Mouse (Mus musculus) cerebellum, postnatal 25 days (tissue): Measurements from ENCODE around the gene Rhof.

Experiments
- DNase-seq, 2 experiments: peaks; one replicate each; pipeline ENCODE4 v3.0.0; 2021; ENCODE audit warnings: mixed read lengths in 2 of 2

Rhof gene

GRCm38 (mm10) chr5:123147569-123147968 lies 15.1 kb upstream of the Rhof start:
- no peak for DNase-seq

DNA sequence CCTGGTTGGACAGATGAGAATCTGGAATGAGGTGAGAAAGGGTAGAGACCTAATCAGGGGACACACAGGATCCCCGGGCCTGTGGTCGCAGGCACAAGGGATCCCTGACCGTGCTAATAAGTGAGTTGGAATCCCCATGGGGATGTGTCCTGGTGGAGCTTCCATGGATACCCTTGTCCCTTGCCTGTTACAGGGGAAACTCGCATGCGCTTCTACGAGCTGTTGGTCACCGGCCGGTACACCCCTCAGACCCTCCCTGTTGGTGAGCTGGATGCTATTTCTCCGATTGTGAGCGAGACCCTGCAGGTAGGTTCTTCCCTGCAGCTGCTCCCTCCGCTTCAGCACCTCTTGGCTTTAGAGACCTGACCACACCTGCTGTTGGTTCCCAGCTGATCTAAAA lies 13.9 kb upstream of the Rhof start:
- no peak for DNase-seq

DNA sequence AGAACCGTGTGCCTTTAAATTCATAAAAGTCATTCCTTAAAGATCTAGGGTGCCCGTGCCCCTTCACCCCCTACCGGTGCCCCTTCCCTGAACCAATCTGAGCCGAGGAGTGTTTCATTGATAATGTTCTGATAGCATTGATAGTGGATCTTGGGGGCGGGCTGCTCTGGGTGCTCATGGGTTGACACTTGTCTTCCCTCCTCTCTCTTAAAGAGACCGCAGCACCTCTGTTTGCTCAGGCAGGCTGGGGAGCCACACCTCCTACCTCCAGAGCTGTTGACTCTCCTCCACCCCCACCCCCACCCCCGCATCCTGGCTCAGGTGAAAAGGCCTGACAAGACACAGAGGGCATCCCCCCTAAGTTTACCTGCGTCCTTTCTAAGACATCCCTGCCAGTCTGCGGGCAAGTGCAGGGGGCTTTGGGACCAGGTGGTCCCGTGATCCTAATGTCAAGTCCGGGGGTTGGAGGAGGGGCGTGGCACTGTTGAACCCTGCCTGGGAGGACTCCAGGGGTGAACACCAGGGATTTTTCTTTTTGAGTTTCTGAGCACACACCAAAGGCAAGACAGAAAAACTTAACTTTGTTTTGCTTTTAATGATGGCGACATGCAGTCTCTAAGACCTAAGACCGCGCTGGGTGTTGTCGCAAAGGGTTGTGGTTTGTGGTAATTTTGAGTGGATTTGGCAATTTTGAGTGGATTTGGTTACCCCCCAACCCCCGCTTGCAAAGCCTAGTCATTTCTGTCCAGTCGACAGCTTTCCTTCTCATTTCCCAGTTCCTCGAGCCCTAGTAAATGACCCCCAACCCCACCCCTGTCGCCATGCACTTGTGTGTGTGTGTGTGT lies 12.5 kb upstream of the Rhof start:
- no peak for DNase-seq

- DNase-seq = peak in 1 of 2 experiments; percentile 38
These were observed 11.7 kb upstream of the Rhof start for GRCm38 (mm10) chr5:123143971-123144745.

- peak; percentile 39 to 57 for DNase-seq
These were observed 10.9 kb upstream of the Rhof start for GRCm38 (mm10) chr5:123143251-123143970.

DNA sequence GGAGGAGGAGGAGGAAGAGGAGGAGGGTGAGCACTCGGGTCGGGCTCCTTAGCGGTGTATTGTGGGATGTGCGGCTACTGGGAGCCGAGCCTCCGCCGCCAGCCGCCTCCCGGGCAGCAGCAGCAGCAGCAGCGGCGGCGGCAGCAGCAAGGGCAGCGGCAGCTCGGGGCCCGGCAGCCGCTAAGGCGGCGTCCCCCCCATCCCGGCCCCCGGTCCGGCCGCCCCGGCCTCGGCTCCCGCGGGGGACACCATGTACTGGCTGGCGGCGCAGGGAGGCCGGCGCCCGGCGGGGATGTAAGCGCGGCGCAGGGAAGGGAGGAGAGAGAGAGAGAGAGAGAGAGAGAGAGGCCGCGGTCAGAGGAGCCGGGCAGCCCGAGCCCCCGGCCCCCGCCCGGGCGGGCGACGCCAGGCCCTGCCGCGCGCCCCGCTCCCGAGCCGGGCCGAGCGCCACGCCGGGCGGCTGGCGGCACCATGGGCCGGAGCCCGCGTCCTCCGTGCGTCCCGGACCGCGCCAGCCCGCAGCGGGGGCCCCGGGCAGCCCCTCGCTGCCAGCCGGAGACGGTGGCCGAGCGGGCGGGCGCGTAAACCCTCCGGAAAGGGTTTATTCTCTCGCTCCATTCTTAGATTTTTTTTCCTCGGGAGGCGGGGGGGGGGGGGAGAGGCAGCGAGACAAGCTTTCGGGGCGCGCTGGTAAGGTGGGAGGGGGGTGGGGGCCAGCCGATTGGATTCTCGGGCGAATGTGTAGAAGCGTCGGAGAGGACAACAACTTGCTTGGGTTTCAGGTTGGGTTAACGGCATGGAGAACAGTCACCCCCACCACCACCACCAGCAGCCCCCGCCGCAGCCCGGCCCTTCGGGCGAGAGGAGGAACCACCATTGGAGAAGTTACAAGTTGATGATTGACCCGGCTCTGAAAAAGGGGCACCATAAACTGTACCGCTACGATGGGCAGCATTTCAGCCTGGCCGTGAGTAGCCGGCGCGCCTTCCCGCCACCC lies 10.0 kb upstream of the Rhof start, which contains the start of gene Setd1b:
Setd1b (plus strand) TSS at position 33 of the 997 bp plus-strand sequence.
- peak; percentile 73 to 76 for DNase-seq

- DNase-seq = peak; percentile 73 to 74
These were observed 9.2 kb upstream of the Rhof start for GRCm38 (mm10) chr5:123141555-123142160.

GRCm38 (mm10) chr5:123140694-123141554 lies 8.4 kb upstream of the Rhof start:
- DNase-seq = peak; percentile 96 to 97

DNA sequence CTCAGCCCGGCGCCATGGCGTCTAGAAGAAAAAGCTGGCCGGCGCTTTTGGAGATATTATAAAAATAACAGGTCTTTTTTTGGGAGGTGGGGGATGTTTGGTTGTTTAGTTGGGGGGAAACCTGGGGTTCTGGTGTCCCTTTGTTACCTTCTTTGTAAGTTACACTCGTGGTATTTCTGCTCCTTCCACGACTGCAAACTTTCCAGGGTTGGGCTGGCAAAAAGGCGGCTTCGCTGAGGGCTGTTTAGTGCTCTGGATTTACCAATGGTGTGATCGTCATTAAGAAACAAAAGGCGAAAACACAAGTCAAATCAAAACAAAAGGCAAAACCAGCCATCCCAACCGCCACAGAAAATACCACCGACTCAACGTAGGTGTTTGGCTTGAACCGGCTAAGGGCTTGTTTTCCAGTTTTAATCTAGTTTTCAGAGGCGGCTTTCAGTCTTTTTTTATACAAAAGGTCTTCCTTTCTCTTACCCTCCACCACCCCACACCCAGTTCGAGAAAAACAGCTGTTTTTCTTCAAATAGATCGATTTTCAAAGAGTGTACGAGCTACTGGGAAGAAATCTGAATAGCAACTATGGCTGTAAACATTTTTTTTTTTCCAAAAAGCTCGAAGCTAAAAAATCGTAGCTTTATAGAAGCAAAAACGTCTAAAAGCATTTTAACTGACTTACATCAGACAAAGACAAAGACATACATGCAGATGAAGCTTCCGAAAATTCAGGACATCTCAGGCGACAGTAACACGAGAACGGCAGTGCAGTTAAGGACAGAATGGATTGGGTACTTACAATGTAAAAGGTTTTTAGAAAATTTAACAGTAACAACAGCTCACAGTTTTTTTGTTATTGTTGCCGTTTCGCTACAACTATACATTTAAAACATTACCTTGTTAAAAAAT lies 7.5 kb upstream of the Rhof start:
- DNase-seq = peak; percentile 43 to 64

- peak; percentile 93 for DNase-seq
These were observed 6.6 kb upstream of the Rhof start for GRCm38 (mm10) chr5:123138953-123139721.

DNA sequence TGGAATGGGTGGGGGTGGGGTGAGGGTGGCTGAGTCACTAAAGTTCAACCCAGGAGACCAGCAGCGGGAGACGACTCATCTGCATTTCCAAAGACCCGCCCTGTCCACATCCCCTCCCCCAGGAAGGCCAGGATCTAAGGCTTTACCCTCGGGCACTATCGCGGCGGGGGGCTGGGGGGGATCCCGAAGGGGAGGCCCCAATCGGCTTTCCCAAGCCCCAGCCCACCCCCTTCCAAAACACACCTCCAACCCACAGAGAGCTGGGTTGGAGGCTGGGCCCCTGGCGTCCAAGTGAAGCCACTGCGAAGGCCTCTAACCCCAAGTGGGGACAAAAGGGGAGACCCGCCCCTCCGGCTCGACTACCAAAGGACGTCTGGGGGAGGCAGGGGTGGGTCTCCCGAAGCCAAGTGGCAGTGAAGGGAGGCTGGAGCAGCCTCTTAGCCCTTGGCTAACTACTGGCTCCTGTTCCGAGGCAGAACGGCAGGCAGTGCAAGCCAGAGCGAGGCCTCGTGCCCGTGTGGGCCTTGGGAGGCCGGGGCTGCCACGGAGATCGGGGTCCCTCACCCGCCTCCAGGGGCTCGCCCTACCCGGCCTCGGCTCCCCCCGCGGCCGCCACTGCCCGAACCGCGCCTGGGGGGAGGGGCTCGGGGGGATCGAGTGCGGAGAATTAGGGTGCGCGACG lies 5.9 kb upstream of the Rhof start:
- peak in 1 of 2 experiments; percentile 72 for DNase-seq

DNA sequence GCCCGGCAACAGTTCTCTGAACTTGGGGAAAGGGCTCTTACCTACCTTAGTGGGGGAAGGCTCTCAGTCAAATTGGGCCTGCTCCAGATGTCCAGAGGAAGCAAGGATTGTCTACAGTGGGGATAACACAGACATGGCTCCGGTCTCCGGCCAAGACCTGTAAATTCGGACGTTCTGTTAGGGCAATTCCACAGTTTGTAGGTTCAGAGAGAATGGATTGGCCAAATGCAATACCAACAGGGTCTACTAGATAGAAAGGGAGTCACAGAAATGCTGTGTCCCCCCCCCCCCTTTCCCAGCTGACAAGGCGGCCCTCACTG lies 5.4 kb upstream of the Rhof start:
- DNase-seq = no peak

- DNase-seq = peak; percentile 70 to 80
These were observed 4.8 kb upstream of the Rhof start for GRCm38 (mm10) chr5:123137044-123137909.

DNA sequence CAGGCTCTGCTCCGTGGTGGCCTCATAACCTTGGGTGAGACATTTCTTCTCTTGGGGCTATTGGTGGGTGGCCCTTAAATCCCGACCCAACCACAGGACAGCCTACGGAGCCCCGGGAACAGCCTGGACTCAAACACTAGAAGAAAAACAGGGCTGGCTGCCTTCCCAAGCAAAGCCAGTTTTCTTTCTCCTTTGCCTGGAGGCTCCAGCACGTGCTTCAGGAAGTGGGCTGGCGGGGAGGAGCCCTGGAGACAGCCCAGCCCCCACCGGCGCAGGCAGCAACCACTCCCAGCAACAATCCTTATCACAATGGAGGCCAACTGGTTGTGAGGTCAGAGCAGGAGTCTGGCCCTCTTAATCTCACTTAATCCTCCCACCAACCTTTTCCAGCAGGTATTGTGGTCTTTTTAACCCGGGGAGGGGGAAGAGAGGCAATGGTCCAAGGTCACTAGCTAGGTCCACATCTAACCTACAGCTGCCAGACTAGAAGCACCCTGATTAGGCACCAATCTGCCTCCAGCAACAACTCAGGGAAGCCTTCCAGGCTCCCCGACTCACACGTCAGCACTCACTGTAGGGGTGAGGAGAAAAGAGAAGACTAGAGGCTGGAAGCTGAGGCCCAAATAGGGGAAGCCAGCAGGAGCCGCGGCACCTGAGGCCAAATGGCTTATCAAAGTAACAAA lies 4.0 kb upstream of the Rhof start:
- DNase-seq = peak; percentile 61 to 78

- peak; percentile 69 to 77 for DNase-seq
These were observed 3.2 kb upstream of the Rhof start for GRCm38 (mm10) chr5:123135471-123136360.
